Mouse (Mus musculus): ENCODE measurements around the gene Lamp5.

- no peak for TF ChIP-seq CTCF (IDR thresholded peaks at IDR 0.05; ENCODE audit: insufficient read depth, low read depth, low read length)
- no peak for TF ChIP-seq POLR2A (IDR thresholded peaks at IDR 0.05; ENCODE audit: insufficient read depth, low read depth, low read length)
These were observed 66.0 kb downstream of the Lamp5 start for GRCm38 (mm10) chr2:136118006-136118405.

All from olfactory bulb, adult 2 months (tissue).